Mouse (Mus musculus) erythroid progenitor cell, adult 5-6 weeks (primary cell): ENCODE measurements around the gene Prl. TPM values are rescaled to one million over a fixed set of nuclear protein-coding genes. Genes with fewer than 3 reads are reported as not detected.
"Not testable (repeated sequence)": the region's sequence is repeated elsewhere in the genome, so short reads cannot be mapped to it uniquely, and the experiment has no call there.

ENCODE experiments used
- ATAC-seq: replicated peaks from 2 replicates; pipeline ENCODE4 v1.8.0; 2016; ENCODE audit warnings: moderate number of reproducible peaks, mild to moderate bottlenecking, moderate TSS enrichment, inconsistent platforms; ENCODE audit not compliant: poor library complexity, low FRiP score, severe bottlenecking
- total RNA-seq, 2 experiments: library from RNA; stranded (forward) in 1 of 2; stranded (reverse) in 1 of 2; fragments of 150-400 nt in 1 of 2; fragments of 186-747, 209-891 nt in 1 of 2; gene quantifications; 2 replicates each; pipeline versions ENCODE4 v1.2.3 to v1.2.4; 2015 to 2017; ENCODE audit warnings: low replicate concordance in 2 of 2

Prl gene
- total RNA-seq (2015; ENCODE audit: low replicate concordance) (not detected in 2 replicates), total RNA-seq (2017; ENCODE audit: low replicate concordance) (not detected in 2 replicates)

GRCm38 (mm10) chr13:27057270-27057669 lies at the start of gene Prl:
Gene Prl (plus strand): TSS chr13:27057570.
- no peak for ATAC-seq

GRCm38 (mm10) chr13:27026614-27027013 lies 30.8 kb upstream of the Prl start:
- ATAC-seq, result no peak

GRCm38 (mm10) chr13:27027376-27027775 lies 30.0 kb upstream of the Prl start:
- no peak for ATAC-seq

- no peak for ATAC-seq
Observed at GRCm38 (mm10) chr13:27028501-27029240, 28.7 kb upstream of the Prl start.

GRCm38 (mm10) chr13:27031101-27031852 lies 26.1 kb upstream of the Prl start:
- no peak for ATAC-seq

GRCm38 (mm10) chr13:27031853-27032240 lies 25.5 kb upstream of the Prl start:
- ATAC-seq, result no peak

- no peak for ATAC-seq
Observed at GRCm38 (mm10) chr13:27032998-27033397, 24.4 kb upstream of the Prl start.

- ATAC-seq, result no peak
Observed at GRCm38 (mm10) chr13:27042185-27042584, 15.2 kb upstream of the Prl start.

GRCm38 (mm10) chr13:27043326-27043725 lies 14.0 kb upstream of the Prl start:
- no peak for ATAC-seq

- no peak for ATAC-seq
Observed at GRCm38 (mm10) chr13:27059177-27059576, 1.8 kb downstream of the Prl start.

GRCm38 (mm10) chr13:27093890-27094289 lies 36.5 kb downstream of the Prl start, which contains the start of gene Prl3d1:
Gene Prl3d1 (plus strand): TSS chr13:27094190.
- not testable (repeated sequence) for ATAC-seq

Other genes starting within 250 kb of the Prl start
- gene Prl3d1, start 36.6 kb downstream of the Prl start, total RNA-seq (2015; ENCODE audit: low replicate concordance), result not detected in 2 replicates
- gene Prl3d1, start 36.6 kb downstream of the Prl start, total RNA-seq (2017; ENCODE audit: low replicate concordance), result not detected in 2 replicates
- gene Prl3d2, start 64.1 kb downstream of the Prl start, total RNA-seq (2015; ENCODE audit: low replicate concordance), result not detected in 2 replicates
- not detected in 2 replicates for gene Prl3d2, start 64.1 kb downstream of the Prl start, total RNA-seq (2017; ENCODE audit: low replicate concordance)
- gene Prl3d3, start 99.2 kb downstream of the Prl start, total RNA-seq (2015; ENCODE audit: low replicate concordance), result not detected in 2 replicates
- not detected in 2 replicates for gene Prl3d3, start 99.2 kb downstream of the Prl start, total RNA-seq (2017; ENCODE audit: low replicate concordance)
- not detected in 2 replicates for gene Prl3c1, start 139.1 kb downstream of the Prl start, total RNA-seq (2015; ENCODE audit: low replicate concordance)
- gene Prl3c1, start 139.1 kb downstream of the Prl start, total RNA-seq (2017; ENCODE audit: low replicate concordance), result not detected in 2 replicates
- not detected in 2 replicates for gene Prl3b1, start 184.3 kb downstream of the Prl start, total RNA-seq (2015; ENCODE audit: low replicate concordance)
- not detected in 2 replicates for gene Prl3b1, start 184.3 kb downstream of the Prl start, total RNA-seq (2017; ENCODE audit: low replicate concordance)
- not detected in 2 replicates for gene Prl3a1, start 201.9 kb downstream of the Prl start, total RNA-seq (2015; ENCODE audit: low replicate concordance)
- 0.26 TPM in 1 of 2 replicates, not detected in the other for gene Prl3a1, start 201.9 kb downstream of the Prl start, total RNA-seq (2017; ENCODE audit: low replicate concordance)